Mouse (Mus musculus) T-helper 17 cell (primary cell): ENCODE data around the gene Trim26.

ENCODE experiments used
- in situ Hi-C, 2 experiments: fragments of 300-600 bp; cut with MboI, MseI; formaldehyde crosslinking; loops; 1 replicate in 1 of 2; 2 replicates in 1 of 2; pipeline ENCODE4 v1.15.1; 2025; ENCODE audit warnings: high pct_unique_total_duplicates in 2 of 2

Trim26 gene

GRCm38 (mm10) chr17:36897065-36897464 lies 60.1 kb downstream of the Trim26 start:
- in situ Hi-C loops = no loop called here

- in situ Hi-C loops = no loop called here
Observed at GRCm38 (mm10) chr17:36897552-36898205, 60.7 kb downstream of the Trim26 start, which contains the start of gene Trim31. Gene Trim31 (plus strand): TSS chr17:36898118.

GRCm38 (mm10) chr17:36899376-36899775 lies 62.4 kb downstream of the Trim26 start:
- in situ Hi-C loops = no loop called here

DNA sequence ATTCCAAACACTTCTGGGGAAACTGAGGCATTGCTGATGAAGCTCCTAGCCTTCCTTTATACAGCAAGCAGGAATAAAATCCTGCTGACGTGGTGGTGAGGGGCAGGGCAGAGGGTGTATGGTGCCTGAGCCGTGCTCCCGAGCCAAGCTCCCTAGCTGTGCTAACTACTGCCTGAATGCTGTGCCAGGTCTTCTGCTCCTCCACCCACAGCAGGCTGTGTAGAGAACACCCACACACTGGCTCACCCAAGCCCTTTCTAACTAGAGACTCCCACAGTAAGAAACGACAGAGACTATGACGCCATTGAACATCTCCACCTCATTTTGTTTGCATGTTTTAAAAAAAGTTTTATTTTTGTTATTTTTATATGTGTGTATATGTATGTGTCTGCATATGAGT lies 63.1 kb downstream of the Trim26 start:
- in situ Hi-C loops = no loop called here

DNA sequence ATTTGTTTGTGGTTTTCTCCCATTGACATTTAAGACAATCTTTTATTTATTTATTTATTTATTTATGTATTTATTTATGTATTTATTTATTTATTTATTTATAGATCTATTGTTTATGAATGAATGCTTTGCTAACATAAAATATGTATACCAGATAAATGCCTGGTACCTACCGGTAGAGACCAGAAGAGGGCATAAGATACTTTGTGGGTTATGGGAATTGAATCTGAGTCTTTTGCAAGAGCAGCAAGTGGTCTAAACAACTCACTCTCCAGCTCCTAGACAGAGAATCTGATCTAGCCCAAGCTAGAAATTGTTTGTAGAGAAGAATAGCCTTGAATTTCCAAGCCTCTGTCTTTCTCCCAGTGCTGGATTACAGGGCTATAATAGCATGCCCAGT lies 63.8 kb downstream of the Trim26 start:
- in situ Hi-C loops = no loop called here

DNA sequence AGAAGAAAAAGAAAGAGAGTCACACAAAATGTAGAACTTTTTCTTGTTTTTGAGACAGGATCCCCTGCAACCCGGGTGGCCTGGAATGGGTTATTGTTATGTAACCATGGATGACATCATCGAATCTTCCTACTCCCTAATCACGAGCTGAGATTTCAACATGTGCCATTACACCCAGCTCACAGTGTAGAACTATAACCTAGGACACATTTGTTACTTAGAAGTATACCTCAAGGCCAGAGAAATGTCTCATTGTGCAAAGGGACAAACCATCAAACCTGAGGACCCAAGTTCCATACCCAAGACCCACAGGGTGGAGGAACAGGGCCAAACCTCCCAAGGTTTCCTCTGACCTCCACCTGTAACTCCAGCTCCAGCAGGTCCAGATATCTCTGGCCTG lies 66.7 kb downstream of the Trim26 start:
- in situ Hi-C loops = no loop called here

DNA sequence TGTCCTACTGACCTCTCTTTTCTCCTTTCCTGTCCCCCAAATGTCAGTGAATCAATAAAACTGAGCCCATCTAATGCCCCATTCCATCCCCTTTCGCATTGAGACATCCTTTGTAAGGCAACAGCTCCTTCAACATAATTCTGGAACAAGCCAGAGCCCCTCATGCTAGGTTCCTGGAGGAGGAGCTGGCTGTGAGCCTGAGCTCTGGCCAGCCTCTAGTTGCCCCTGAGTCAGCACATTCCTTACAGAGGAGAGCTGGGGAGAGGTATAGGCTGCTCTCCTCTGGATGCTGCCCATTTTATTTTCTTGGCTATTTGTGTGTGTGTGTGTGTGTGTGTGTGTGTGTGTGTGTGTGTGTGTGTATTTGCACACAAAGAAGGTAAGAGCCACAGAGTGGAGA lies 71.3 kb downstream of the Trim26 start:
- in situ Hi-C loops = no loop called here
